Mouse (Mus musculus) kidney, embryonic 15.5 days (tissue): ENCODE results near the gene Tnfrsf14. TPM values are rescaled to one million over a fixed set of nuclear protein-coding genes. Genes with fewer than 3 reads are reported as not detected.
A peak's percentile ranks its signal among the peaks of the same experiment; 100 is the strongest.

ENCODE experiments used
- ATAC-seq: fragments of 200-750 bp; cut with Nextera tagmentation; replicated peaks from 2 replicates; pipeline ENCODE4 v1.8.0; 2017; ENCODE audit warnings: moderate TSS enrichment; ENCODE audit not compliant: low FRiP score
- H3K27ac ChIP-seq: fragments of 300-500 bp; sonication (generic); 2 replicates; pipeline ENCODE4 v1.5.1; 2015; ENCODE audit warnings: mild to moderate bottlenecking, inconsistent platforms
- H3K27me3 ChIP-seq: fragments of 300-500 bp; sonication (generic); 2 replicates; pipeline ENCODE4 v1.6.1; 2015; ENCODE audit warnings: inconsistent platforms
- H3K36me3 ChIP-seq: fragments of 300-500 bp; sonication (generic); 2 replicates; pipeline ENCODE4 v1.6.1; 2015; ENCODE audit warnings: inconsistent platforms
- H3K4me1 ChIP-seq: fragments of 300-500 bp; sonication (generic); 2 replicates; pipeline ENCODE4 v1.6.1; 2015; ENCODE audit warnings: inconsistent platforms
- H3K4me2 ChIP-seq: fragments of 300-500 bp; sonication (generic); 2 replicates; pipeline ENCODE4 v1.6.1; 2015; ENCODE audit warnings: moderate library complexity, mild to moderate bottlenecking, inconsistent platforms
- H3K4me3 ChIP-seq: fragments of 300-500 bp; sonication (generic); replicated peaks from 2 replicates; pipeline ENCODE4 v1.5.1; 2015; ENCODE audit warnings: mild to moderate bottlenecking, inconsistent platforms
- H3K9ac ChIP-seq: fragments of 300-500 bp; sonication (generic); 2 replicates; pipeline ENCODE4 v1.6.1; 2015; ENCODE audit warnings: mild to moderate bottlenecking, inconsistent platforms
- H3K9me3 ChIP-seq: fragments of 300-500 bp; sonication (generic); replicated peaks from 2 replicates; pipeline ENCODE4 v1.6.1; 2016; ENCODE audit warnings: inconsistent platforms
- WGBS: fragments of 180-500 bp; shearing (Covaris S2); methylation state at CpG from one replicate; pipeline ENCODE4 v1.1.7; 2015; ENCODE audit warnings: mixed read lengths; 5-methylcytosine and 5-hydroxymethylcytosine counted together
- polyA plus RNA-seq: library from polyadenylated mRNA; unstranded; fragments of >200 nt; fragmentation: Nextera tagmentation; extraction: Ambion mirVana; gene quantifications from 2 replicates; pipeline ENCODE4 v1.2.1, GENCODE M21; 2015

Gene Tnfrsf14
- 1.7 TPM in 2 replicates for polyA plus RNA-seq

DNA sequence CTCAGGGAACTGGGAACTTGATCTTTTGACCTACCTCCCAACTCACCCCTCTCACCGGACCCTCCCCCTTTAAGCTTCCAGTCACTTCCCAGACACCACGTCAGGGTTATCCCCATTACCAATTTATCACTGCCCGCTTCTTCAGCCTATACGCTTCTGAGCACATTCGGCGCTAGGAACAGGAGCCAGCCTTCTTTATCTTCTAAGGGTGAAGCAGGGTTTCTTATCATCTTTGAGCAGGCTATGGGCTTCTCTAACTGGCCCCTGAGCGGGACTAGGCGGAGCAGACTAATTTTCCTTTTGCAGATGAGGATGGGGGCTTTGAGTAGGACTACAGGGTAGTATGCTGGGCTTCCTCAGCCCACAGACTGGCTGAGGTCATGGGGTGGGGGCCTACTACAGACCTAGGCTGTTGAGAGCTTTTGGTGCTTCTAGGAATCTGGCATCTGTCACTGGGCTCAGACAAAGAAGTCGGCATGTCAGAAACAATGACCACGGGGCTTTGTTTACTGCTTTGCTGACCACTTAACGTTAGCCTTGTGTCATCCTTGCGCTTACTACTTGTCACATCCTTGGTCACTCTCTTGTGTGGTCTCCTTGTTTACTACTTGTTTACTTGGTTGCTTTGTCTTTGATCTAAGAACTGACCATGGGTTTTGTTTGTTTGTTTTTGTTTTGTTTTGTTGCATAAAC is at the start of gene Tnfrsf14:
TSS of gene Tnfrsf14 (minus strand) at position 169 of the 693 bp plus-strand sequence.
- Histone ChIP-seq H3K4me2 (peak within 1 kb of the TSS; percentile 42), H3K9me3 (no peaks in the 10 kb centered on the region), H3K36me3 (no peaks in the 10 kb centered on the region), H3K27me3 (no peaks in the 10 kb centered on the region), H3K4me1 (peaks cover 20% of the 10 kb centered on the region), H3K27ac (peak within 1 kb of the TSS; percentile 62), H3K9ac (0 out of 2 replicates have a peak within 1 kb of the TSS, but pooled peaks have one; percentile 7), H3K4me3 (peak within 1 kb of the TSS; percentile 25)
- peak; percentile 63; the same call in 1 of the 2 replicates for ATAC-seq
- WGBS = 42% methylated on average over 12 of the region's 12 CpGs

DNA sequence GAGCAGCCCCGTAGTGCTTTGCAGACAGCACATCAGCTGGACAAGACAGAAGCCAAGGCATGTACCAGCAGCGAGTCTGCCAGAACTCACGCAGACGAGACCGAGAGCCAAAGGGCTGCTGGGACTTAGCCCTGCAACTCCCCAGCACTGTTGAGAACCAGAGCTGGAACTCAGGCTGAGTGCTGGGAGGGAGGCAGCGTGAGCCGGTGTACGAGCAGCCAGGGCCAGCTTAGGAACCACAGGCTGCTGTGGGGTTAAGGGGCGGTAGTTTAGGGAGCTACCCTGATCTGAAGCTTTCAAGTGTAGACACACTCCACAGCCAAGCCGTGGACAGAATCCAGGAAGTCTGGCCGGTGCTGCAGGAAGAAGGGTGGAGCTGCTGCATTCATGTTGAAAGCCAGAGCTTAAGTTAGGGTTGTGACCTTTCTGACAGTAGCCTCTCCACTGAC is 45.8 kb upstream of the Tnfrsf14 start:
- no peaks in the 10 kb centered on the region for H3K4me1 ChIP-seq
- H3K27ac ChIP-seq = no peak overlapping the region
- no peak for ATAC-seq
- WGBS = 79% methylated on average over 11 of the region's 11 CpGs
- H3K9me3 ChIP-seq = no peaks in the 10 kb centered on the region
- H3K36me3 ChIP-seq = peaks cover 100% of the 10 kb centered on the region
- H3K4me2 ChIP-seq = no peak overlapping the region
- H3K9ac ChIP-seq = no peak overlapping the region
- H3K27me3 ChIP-seq = no peaks in the 10 kb centered on the region
- H3K4me3 ChIP-seq = no peak overlapping the region

DNA sequence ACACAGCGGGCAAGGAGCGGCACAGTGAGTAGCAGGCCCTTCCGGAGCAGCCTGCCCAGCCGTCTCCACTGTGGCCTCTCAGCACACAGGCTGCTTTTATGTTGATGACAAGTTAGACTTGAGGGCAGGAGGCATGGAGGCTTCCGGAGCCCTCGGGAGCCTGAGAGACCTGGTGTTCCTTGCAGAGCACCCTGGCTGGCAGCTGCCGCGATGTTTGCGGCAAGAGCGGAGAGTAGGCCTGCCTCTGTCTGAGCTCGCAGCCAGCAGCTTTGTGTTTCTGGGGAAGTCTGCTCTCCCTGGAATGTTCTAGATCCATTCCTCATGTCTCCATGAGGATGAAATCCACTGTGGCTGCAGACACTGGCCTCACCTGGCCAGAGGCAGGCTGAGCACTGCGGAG is 44.2 kb upstream of the Tnfrsf14 start:
- Histone ChIP-seq H3K9ac (no peak overlapping the region), H3K4me1 (no peaks in the 10 kb centered on the region), H3K4me3 (no peak overlapping the region), H3K27me3 (no peaks in the 10 kb centered on the region), H3K9me3 (no peaks in the 10 kb centered on the region), H3K36me3 (peaks cover 89% of the 10 kb centered on the region), H3K27ac (no peak overlapping the region), H3K4me2 (no peak overlapping the region)
- 94% methylated on average over 12 of the region's 12 CpGs for WGBS
- ATAC-seq = no peak

DNA sequence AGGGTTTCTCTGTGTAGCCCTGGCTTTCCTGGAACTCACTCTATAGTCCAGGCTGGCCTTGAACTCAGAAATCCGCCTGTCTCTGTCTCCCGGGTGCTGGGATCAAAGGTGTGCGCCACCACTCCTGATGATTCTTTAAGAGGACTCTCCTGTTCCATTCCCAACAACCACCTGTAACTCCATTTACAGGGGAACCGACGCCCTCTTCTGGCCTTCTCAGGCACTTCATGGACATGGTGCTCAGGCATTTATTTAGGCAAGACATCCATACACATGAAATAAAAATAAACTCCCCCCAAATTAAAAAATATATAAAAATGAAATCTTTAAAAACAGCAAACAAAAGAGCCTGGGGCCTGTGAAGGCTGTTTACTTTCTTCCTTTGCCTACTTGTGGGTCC is 38.8 kb upstream of the Tnfrsf14 start:
- no peak for ATAC-seq
- peaks cover 47% of the 10 kb centered on the region for H3K36me3 ChIP-seq

DNA sequence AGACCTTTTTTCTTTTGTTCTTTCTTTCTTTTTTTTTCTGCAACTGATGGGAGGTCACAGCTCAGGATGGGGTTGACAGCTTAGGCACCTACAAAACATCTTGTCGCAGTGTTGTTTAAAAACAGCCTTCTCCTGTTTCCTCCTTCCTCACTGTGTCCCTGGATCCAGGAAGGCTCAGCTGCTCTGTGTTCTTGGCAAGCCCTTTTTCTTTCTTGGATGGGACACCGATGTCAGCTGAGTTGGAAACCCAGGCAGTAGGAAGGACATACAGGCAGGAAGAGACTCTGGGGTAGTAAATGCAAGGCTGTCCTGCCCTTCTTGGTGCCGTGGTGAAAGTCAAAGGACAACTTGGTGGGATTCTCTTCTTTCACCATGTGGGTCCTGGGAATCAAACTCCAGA is 37.5 kb upstream of the Tnfrsf14 start:
- WGBS = 73% methylated on average over 3 of the region's 3 CpGs
- Histone ChIP-seq H3K27me3 (peaks cover 27% of the 10 kb centered on the region), H3K4me3 (peak overlapping the region; percentile 90), H3K36me3 (peaks cover 34% of the 10 kb centered on the region), H3K27ac (no peak overlapping the region), H3K4me1 (peaks cover 53% of the 10 kb centered on the region), H3K9me3 (no peaks in the 10 kb centered on the region), H3K9ac (0 out of 2 replicates have a peak overlapping the region, but pooled peaks have one; percentile 26), H3K4me2 (peak overlapping the region; percentile 77)
- no peak for ATAC-seq

More for the DNA sequence above, 38.8 kb upstream of the Tnfrsf14 start:
- H3K4me1 ChIP-seq = peaks cover 40% of the 10 kb centered on the region
- H3K9me3 ChIP-seq = no peaks in the 10 kb centered on the region
- no peak overlapping the region for H3K9ac ChIP-seq
- no peak overlapping the region for H3K4me3 ChIP-seq
- H3K4me2 ChIP-seq = no peak overlapping the region
- no peak overlapping the region for H3K27ac ChIP-seq
- peaks cover 14% of the 10 kb centered on the region for H3K27me3 ChIP-seq
- 63% methylated on average over 5 of the region's 5 CpGs for WGBS

DNA sequence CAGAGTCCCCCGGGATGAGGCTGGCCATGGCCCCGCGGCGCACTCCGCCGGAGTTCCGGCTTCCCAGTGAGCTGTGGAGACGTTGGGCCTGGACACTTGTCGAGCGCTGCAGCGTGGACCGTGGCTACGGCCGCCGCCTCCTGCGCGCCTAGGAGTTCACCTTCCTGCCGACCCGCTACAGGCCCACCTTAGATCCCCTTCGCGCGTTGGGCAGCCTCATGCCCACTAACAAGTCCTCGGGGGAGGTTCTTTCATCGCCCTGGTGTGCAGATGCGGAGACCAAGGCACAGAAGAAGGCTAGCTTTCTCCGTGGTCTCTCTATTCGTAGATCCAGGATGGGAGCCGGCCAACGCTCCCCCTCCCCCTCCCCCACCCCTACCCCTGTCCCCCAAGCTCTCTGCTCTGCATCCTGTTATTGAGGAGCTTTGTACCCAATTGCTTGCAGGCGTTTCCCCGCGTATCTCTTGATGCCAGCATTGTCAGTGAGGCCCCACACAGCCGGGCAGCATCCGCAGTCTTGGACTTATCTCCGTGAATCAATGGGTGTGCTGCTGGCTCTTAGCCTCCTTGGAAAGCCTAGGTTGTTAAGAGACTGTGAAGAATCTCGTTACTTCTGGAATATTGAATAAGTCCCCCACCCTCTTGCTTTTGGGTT is 36.3 kb upstream of the Tnfrsf14 start:
- Histone ChIP-seq H3K9ac (peak overlapping the region; percentile 88), H3K9me3 (no peaks in the 10 kb centered on the region), H3K27me3 (peaks cover 38% of the 10 kb centered on the region), H3K27ac (peak overlapping the region; percentile 93), H3K4me2 (peak overlapping the region; percentile 77), H3K36me3 (peaks cover 23% of the 10 kb centered on the region), H3K4me3 (peak overlapping the region; percentile 90), H3K4me1 (peaks cover 65% of the 10 kb centered on the region)
- ATAC-seq = no peak
- WGBS = 2% methylated on average over 35 of the region's 36 CpGs

DNA sequence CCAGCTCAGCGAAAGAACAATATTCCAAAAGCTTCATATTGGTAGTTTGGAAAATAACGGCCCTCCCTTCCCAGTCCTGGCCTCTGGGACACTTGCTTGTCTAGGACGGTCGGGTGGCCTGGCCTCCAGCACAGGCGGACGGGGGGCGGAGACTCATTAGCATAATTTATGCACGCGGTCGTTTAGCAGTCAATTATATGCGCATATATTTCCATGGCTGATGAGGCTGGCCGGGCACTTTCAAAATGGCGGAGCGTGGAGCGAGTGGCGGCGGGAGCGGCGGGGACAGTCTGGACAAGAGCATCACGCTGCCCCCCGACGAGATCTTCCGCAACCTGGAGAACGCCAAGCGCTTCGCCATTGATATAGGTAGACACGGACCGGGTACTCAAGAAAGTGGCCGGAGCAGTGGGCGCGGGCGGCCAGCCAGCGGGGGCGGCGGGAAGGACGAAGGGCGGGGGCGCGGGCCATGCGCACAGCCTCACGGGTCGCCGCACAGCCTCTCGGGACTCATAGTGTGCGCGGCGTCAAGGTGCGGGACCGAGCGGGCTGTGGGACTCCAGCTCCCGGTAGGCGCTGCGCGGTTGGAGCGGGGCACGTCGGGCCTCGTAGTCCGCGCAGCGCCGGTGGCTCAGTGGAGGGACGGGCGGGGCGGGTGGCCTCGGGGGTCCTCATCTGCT is 35.7 kb upstream of the Tnfrsf14 start, which contains the start of gene Pank4:
TSS of gene Pank4 (plus strand) at position 223 of the 680 bp plus-strand sequence.
- peaks cover 68% of the 10 kb centered on the region for H3K4me1 ChIP-seq
- under 1% methylated on average over 64 of the region's 66 CpGs for WGBS
- H3K27me3 ChIP-seq = peaks cover 45% of the 10 kb centered on the region
- peak within 1 kb of the TSS; percentile 88 for H3K9ac ChIP-seq
- peak within 1 kb of the TSS; percentile 93 for H3K27ac ChIP-seq
- no peaks in the 10 kb centered on the region for H3K9me3 ChIP-seq
- H3K36me3 ChIP-seq = peaks cover 16% of the 10 kb centered on the region
- peak within 1 kb of the TSS; percentile 90 for H3K4me3 ChIP-seq
- peak; percentile 94 for ATAC-seq
- peak within 1 kb of the TSS; percentile 77 for H3K4me2 ChIP-seq

DNA sequence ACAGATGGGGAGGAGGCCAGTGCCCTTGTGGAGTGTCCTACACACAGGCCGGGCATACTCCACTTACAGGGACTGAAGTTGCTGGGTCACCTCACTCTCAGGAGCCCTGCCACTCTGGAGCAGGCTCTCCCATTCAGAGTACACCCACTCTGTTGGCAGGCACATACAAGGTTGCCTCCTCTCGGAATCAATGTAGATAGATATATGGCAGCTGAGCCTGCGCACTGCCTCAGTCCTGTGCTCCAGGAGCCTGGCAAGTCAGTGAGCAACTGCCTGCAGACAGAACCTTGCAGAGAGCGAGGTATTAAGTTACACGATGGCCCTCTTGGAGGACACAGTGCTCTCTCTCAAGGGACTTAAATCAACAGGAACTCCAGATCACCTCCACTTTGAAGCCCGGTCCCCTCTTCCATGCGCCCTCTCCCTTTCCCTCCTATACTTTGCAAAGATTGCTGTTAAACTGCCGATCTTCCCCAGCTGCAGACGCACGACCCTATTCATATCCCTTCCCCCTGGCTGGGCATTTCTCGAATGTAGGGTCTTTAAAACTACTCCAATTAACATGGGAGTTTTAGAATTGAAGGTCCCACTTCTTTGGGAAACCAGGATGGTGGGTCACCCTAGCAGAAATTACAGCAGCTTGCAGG is 35.0 kb upstream of the Tnfrsf14 start:
- Histone ChIP-seq H3K36me3 (peaks cover 13% of the 10 kb centered on the region; the same call in 1 of the 2 replicates), H3K27ac (peak overlapping the region; percentile 93; the same call in 1 of the 2 replicates), H3K4me1 (peaks cover 76% of the 10 kb centered on the region), H3K4me3 (peak overlapping the region; percentile 90), H3K4me2 (peak overlapping the region; percentile 77), H3K27me3 (peaks cover 52% of the 10 kb centered on the region), H3K9me3 (no peaks in the 10 kb centered on the region), H3K9ac (peak overlapping the region; percentile 88; the same call in 1 of the 2 replicates)
- WGBS = 14% methylated on average over 11 of the region's 11 CpGs
- no peak for ATAC-seq

DNA sequence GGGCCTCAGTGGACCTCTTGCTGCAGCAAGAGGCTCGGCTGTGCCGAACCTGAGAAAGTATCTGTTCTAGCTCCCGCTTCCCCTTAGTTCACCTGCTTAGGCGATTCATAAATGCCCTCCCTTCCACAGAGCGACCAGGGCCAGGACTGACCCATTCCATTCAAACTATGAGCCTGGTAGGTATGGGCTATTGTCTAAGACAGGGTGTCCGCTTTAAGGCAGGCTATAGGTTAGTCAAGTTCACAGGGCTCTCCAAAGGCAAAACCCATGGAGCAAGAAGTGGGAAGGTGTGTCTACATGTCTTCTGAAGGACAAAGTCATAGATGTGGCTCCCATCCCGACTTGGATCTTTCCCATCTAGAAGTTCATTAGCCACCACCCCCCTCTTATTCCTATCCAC is 34.3 kb upstream of the Tnfrsf14 start:
- Histone ChIP-seq H3K9me3 (no peaks in the 10 kb centered on the region), H3K4me3 (peak overlapping the region; percentile 90), H3K4me1 (peaks cover 82% of the 10 kb centered on the region), H3K27me3 (peaks cover 59% of the 10 kb centered on the region), H3K27ac (no peak overlapping the region), H3K4me2 (peak overlapping the region; percentile 77), H3K9ac (no peak overlapping the region), H3K36me3 (peaks cover 13% of the 10 kb centered on the region; the same call in 1 of the 2 replicates)
- 84% methylated on average over 7 of the region's 7 CpGs for WGBS
- no peak for ATAC-seq

DNA sequence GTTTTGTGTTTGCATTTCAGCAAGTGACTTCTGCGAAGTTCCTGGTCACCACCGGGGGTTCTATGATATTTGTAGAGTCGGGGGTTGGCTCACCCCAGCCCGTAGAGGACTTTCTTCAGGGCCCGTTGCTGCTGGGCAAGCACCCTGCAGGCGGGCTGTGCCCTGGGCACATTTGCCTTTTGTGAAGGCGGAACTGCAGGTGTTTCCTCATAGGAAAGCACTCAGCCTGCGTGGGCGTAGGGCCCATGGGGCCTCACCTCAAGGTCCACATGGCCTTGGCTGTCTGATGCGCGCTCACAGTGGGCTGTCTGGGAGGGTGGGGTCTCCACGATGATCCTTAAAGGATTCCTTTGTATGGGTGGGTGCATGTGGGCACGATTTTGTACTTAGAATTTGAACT is 33.5 kb upstream of the Tnfrsf14 start:
- Histone ChIP-seq H3K4me2 (peak overlapping the region; percentile 77), H3K36me3 (peaks cover 9% of the 10 kb centered on the region; the same call in 1 of the 2 replicates), H3K9me3 (no peaks in the 10 kb centered on the region), H3K9ac (peak overlapping the region; percentile 43; the same call in 1 of the 2 replicates), H3K4me1 (peaks cover 87% of the 10 kb centered on the region), H3K27ac (no peak overlapping the region), H3K4me3 (peak overlapping the region; percentile 90), H3K27me3 (peaks cover 66% of the 10 kb centered on the region)
- no peak for ATAC-seq
- 23% methylated on average over 13 of the region's 13 CpGs for WGBS

DNA sequence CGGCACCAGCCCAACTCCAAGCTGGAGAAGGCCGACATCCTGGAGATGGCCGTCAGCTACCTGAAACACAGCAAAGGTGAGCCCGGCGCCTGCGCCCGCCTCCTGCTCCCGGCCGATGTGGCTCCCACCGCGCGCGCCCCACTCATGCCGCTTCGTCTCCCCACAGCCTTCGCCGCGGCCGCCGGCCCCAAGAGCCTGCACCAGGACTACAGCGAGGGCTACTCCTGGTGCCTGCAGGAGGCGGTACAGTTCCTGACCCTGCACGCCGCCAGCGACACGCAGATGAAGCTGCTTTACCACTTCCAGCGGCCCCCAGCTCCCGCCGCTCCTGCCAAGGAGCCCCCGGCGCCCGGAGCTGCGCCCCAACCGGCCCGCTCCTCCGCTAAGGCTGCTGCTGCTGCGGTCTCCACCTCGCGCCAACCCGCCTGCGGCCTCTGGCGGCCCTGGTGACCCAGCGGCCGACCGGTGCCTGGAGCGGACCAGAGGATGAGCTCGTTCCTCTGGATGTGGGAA is 32.9 kb upstream of the Tnfrsf14 start:
- Histone ChIP-seq H3K27me3 (peaks cover 71% of the 10 kb centered on the region), H3K9me3 (no peaks in the 10 kb centered on the region)
- WGBS = under 1% methylated on average over 47 of the region's 47 CpGs

More for the DNA sequence above, 32.9 kb upstream of the Tnfrsf14 start:
- H3K4me3 ChIP-seq = peak overlapping the region; percentile 90
- peaks cover 86% of the 10 kb centered on the region for H3K4me1 ChIP-seq
- ATAC-seq = no peak
- H3K36me3 ChIP-seq = peaks cover 3% of the 10 kb centered on the region; the same call in 1 of the 2 replicates
- H3K27ac ChIP-seq = peak overlapping the region; percentile 28; the same call in 1 of the 2 replicates
- H3K9ac ChIP-seq = peak overlapping the region; percentile 43
- peak overlapping the region; percentile 77 for H3K4me2 ChIP-seq
